ENCODE assay signal across 8 mouse cellular contexts in genomic region chr11:116237742-116238395, GRCm38 (mm10). TPM values are rescaled to one million over a fixed set of nuclear protein-coding genes. Genes with fewer than 3 reads are reported as not detected.
DNase-seq lines count a peak whose midpoint lies in the region; ATAC-seq and TF ChIP-seq lines count a peak whose summit lies in the region.

TSS of gene Evpl (minus strand) at chr11:116238077.

- peak within 1 kb of the TSS; percentile 31 for H3K4me3 ChIP-seq in heart, embryonic 13.5 days
- H3K4me3 ChIP-seq in left cerebral cortex, adult 2 months: no peak within 1 kb of the TSS

- WGBS in heart, embryonic 13.5 days: 20% methylated on average over 31 of the region's 31 CpGs

- intact Hi-C loops in left cerebral cortex, adult 2 months (cut with DNase I): no loop called here

- H3K36me3 ChIP-seq in heart, embryonic 13.5 days: peaks cover 7% of the 10 kb centered on the region

- peak; percentile 77 for DNase-seq in CD4-positive helper T cell, adult 2 months (ENCODE audit: low read depth, low spot score)
- peak; percentile 73 for DNase-seq in ZHBTc4 (ENCODE audit: low read depth, low spot score)
- DNase-seq in kidney, postnatal 25 days: peak; percentile 94 to 98
- DNase-seq in lung, postnatal 4 days: peak; percentile 84 to 94
- peak; percentile 69 to 84 for DNase-seq in thymus, postnatal 36 days
- no peak for DNase-seq in frontal cortex, postnatal 25 days (ENCODE audit: low spot score in 2 of 2)
- DNase-seq in left cerebral cortex, adult 2 months (ENCODE audit: extremely low spot score in 1 of 2, low spot score in 2 of 2): no peak

- peaks cover 10% of the 10 kb centered on the region for H3K4me1 ChIP-seq in heart, embryonic 13.5 days

- no peak for ATAC-seq in heart, embryonic 13.5 days (ENCODE audit: extremely low read depth, insufficient number of reproducible peaks, low FRiP score, low TSS enrichment)

- H3K27me3 ChIP-seq in heart, embryonic 13.5 days (replicated peaks): peaks cover 67% of the 10 kb centered on the region

- no peak within 1 kb of the TSS for H3K27ac ChIP-seq in heart, embryonic 13.5 days (replicated peaks)
- no peak within 1 kb of the TSS for H3K27ac ChIP-seq in left cerebral cortex, adult 2 months

- H3K4me2 ChIP-seq in heart, embryonic 13.5 days: peak within 1 kb of the TSS; percentile 62

- no peak for TF ChIP-seq CTCF in left cerebral cortex, adult 2 months (IDR thresholded peaks at IDR 0.05)

- H3K9ac ChIP-seq in heart, embryonic 13.5 days: peak within 1 kb of the TSS; percentile 64

- no peaks in the 10 kb centered on the region for H3K9me3 ChIP-seq in heart, embryonic 13.5 days

RNA-seq across cellular contexts. Expression of gene Evpl, which starts in this region (rescaled TPM):
- polyA plus RNA-seq in heart, embryonic 13.5 days (2015; fragmentation: Nextera tagmentation; extraction: Ambion mirVana): 0.42 and 0.48 TPM in 2 replicates
- total RNA-seq in left cerebral cortex, adult 2 months (2021): 1 to 10 TPM; 1.4 to 1.5 TPM

Comparison
In these comparisons a context has a peak if more than half of its experiments do, and no peak if none do; other contexts are left out.
1. DNase-seq: peak in CD4-positive helper T cell, adult 2 months (single experiment), ZHBTc4 (single experiment), kidney, postnatal 25 days (2 of 2), lung, postnatal 4 days (2 of 2) and thymus, postnatal 36 days (2 of 2); none in frontal cortex, postnatal 25 days (0 of 2) and left cerebral cortex, adult 2 months (0 of 2).